Mouse (Mus musculus) thymus, adult 2 months (tissue): ENCODE results near the gene Cpb1.

Source experiments
- CTCF ChIP-seq: fragments of 200-500 bp; IDR thresholded peaks from 2 replicates; pipeline ENCODE4 v1.5.1; 2012; ENCODE audit warnings: mild to moderate bottlenecking, control low read depth, low read length, moderate library complexity, borderline replicate concordance; ENCODE audit not compliant: control insufficient read depth, poor library complexity, insufficient read depth; ENCODE audit errors: extremely low read depth
- POLR2A ChIP-seq: fragments of 200-500 bp; IDR thresholded peaks from 2 replicates; pipeline ENCODE4 v1.6.1; 2012; ENCODE audit warnings: mild to moderate bottlenecking, low read length, control low read depth, moderate library complexity; ENCODE audit not compliant: control insufficient read depth, poor library complexity, insufficient read depth; ENCODE audit errors: extremely low read depth

GRCm38 (mm10) chr3:20254566-20255479 is 20.7 kb downstream of the Cpb1 start:
- TF ChIP-seq POLR2A (no peak), CTCF (no peak)
